Mouse (Mus musculus) adrenal gland, postnatal 4 days (tissue): ENCODE results near the gene Zfp143. TPM values are rescaled to one million over a fixed set of nuclear protein-coding genes. Genes with fewer than 3 reads are reported as not detected.
"Not testable (repeated sequence)": the region's sequence is repeated elsewhere in the genome, so short reads cannot be mapped to it uniquely, and the experiment has no call there.

ENCODE experiments used
- DNase-seq, 2 experiments: peaks; one replicate each; pipeline ENCODE4 v3.0.0; 2021 to 2022; ENCODE audit warnings: low spot score in 2 of 2, mixed read lengths in 2 of 2
- total RNA-seq, 2 experiments: library from RNA; stranded (reverse); gene quantifications; 2 replicates each; pipeline ENCODE4 v1.2.3; 2021

Gene Zfp143
- total RNA-seq, 2 experiments from 2014 or later: 17.4 to 17.8 TPM

DNA sequence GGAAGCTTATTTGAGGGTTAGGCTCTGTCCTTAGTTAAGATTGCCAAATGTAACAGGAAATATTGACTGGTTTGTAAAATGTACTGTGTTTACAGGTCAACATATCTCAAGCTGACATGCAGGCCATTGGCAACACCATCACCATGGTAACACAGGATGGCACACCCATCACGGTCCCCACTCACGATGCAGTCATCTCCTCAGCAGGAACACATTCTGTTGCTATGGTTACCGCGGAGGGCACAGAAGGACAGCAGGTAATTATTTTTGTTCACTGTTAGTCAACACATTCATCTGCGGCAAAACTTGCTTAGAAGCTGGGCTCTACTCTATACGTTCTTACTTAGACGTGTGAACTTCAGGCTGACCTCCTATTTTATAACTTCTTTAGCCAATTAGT lies 30.7 kb downstream of the Zfp143 start:
- no peak for DNase-seq

DNA sequence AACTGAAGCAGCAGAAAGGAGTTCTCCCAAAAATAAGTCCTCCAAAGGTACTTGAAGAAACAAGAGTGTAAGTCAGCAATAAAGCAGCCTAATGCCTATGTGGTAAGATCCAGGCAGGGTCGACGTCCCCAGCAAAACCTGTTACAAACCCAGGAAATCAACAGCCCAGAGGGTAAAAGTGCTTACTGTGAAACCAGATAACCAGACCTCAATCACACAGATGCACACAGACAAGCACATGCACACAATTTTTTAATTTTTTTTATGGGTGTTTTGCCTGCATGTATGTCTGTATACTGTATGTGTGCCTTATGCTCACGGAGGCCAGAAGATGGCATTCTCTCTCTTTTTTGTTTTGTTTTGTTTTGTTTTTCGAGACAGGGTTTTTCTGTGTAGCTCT lies 35.3 kb downstream of the Zfp143 start:
- no peak for DNase-seq

DNA sequence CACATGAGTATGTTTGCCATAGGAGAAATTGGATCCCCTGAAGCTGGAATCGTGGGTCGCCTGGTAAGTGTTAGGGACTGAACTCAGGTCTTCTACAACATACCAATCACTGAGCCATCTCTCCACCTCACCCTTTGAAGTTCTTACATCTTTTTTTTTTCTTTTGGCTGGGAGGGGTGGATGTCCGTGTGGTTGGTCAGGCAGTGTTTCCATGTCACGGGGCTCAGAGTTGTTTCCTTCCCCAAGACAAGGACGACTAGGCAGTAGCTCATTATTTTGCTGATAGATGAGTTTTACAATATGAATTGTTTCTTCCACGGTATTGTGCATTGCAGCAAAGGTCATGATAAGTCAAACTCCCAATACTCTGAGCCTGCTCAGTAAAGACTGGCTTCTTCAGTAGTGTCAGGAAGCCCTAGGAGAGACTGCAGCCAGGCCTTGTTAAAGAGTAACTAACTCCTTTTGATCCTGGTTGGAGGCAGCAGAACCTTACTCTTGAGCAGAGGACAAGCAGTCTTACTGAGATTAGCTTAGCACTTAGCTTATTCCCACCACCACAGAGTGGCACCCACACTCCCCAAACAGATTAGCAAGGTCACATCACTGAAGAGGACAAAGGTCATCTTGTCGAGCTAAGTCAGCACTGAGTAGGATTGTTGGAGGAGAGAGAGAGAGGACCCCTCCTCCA lies 36.2 kb downstream of the Zfp143 start:
- DNase-seq: no peak

DNA sequence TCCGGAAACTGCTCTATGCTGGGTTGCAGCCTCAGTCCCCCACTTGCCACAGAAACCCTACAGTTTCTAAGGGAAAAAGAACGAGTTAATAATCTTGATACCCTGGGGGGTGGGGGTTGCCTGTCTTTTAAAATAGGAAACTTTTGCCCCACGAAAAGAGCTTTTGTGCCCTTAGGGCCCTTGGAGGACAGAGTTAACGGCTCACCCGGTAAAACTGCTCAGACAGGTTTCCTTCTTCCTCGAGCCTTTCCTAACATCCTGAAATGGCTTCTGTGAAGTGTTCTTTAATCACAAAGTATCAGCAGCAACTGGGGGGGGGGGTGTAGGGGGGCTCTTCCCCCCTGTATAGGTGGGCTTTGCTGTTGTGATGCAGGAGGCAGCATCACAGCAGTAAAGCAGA lies 39.8 kb downstream of the Zfp143 start:
- no peak for DNase-seq

DNA sequence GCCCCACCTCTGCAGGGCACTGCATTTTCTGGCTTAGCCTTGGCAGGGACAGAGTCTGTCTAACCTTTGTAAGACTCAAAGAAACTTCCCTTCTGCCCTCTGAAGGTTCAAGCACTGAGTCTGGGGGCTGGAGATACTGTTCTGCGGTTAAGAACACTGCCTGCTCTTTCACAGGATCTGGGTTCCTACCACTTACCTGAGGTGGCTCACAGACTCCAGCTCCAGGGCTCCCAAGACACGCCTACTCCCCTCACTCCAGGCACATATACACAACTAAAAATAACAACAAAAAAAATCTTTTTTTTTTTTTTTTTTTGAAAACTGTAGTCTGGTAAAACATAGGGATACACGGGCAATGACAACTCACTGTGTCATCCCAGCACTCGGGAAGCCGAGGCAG lies 40.2 kb downstream of the Zfp143 start:
- no peak for DNase-seq

DNA sequence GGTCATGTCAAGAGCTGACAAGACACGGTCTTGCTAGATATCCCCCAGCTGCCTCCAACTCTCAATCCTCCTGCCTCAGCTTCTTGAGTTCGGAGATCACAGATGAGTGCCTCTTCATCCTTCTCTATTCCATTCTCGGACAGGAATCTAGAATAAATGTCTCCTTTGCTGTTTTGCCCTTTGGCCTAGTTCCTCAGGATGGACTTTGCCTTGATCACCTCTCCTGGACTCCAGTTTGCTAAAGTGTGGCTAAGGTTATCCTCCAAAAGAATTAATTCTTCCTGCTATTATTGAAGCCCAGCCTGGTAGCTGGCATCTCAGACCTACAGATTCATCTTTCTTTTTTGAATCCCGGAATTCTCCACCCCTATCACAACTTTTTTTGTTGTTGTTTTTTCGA lies 44.0 kb downstream of the Zfp143 start:
- no peak for DNase-seq

DNA sequence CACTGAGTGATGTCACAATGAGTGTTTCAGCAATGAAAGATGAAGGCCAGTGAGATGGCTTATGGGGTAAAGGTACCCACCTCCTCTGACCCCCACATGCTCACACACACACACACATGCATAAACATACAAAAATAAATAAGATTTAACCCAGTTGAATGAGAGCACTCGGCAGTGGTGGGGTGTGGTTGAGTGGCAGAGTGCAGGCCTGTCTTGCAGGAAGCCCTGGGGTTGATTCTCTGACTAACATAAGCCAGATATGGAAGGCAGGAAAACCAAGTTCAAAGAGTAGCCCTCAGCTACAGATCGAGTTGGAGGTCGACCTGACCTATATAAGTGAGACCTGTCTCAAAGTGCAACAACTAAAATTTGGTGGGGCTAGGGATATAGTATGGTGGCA lies 45.6 kb downstream of the Zfp143 start:
- no peak for DNase-seq

DNA sequence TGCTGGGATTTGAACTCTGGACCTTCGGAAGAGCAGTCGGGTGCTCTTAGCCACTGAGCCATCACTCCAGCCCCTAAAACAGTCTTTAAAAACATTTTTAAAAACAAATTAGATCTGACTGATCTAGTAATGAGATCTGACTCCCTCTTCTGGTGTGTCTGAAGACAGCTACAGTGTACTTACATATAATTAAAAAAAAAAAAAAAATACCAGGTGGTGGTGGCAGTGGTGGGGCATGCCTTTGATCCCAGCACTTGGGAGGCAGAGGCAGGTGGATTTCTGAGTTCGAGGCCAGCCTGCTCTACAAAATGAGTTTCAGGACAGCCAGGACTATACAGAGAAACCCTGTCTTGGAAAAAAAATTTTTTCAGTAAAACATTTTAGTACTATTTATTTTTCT lies 47.5 kb downstream of the Zfp143 start:
- DNase-seq: not testable (repeated sequence)

DNA sequence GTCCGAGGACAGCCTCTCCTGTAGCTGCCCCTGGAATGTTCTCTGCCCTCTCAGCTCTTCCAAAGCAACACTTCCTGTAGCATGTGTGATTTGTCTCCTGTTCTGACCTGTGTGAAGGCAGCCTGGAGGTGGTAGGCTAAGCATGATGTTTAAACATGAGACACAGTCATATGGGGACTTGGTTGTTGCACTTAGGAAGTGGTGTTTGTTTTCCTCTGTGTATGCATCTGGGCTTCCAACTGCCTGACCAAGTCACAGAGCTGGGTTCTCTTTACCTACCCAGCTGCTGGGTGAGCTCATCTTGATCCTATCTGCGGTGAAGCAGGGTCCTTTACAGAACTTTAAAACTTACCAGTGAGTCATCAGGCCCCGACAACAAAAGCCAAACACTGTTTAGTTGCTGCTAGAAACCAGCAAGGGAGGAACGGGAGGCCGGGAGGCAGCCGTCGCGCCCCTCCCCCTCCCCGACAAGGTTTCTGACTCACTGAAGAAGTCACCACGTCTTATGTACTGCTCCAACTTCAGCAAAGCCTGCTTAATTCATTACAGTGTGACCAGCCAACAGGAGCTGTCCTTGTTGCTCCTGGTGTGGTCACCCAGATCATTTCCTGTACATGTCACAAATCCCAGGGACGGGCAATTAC lies 48.1 kb downstream of the Zfp143 start:
- peak; percentile 42 to 68 for DNase-seq

DNA sequence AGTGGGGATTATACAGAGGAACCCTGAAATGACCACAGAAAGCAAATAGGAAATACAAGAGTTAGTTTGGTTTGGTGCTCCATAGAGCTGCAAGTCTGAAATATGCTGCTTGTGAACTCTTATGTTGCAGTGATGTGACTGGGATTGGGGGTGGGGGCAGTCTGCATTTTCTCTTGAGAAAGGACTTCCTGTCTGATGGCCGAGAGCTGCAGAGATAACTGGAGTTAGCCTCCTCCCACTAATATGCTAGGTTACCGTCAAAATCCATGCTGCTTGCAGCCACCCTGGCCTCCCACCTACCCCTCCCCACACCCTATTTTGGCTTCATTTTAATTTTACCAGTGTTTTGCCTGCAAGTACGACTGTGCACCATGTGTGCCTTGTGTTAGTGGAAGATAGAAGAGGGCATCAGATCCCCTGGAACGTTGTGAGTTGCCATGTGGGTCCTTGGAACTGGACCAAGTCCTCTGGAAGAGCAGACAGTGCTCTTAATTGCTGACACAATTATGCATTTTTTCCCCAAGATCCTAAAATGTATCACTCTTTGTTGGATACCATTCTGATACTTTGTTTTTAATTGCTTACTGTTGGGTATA lies 49.1 kb downstream of the Zfp143 start:
- DNase-seq: no peak

DNA sequence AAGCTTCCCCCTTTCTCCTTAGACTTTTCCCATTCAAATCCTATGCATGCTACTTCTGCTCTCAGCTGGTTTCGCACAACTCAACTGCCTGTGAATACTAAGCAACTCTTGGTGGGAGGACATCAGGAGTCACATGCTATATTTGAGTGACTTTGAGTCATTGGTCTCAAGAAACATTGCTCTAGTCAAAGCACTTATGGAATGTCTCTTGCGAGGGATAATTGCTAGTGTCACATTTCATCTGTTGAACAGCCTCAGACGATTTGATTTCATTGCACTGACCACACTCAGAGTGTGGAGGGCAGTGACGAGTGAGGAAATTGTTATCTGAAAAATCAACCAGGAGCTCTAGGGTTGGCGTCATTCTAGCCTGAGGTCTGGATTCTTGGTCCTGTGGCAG lies 53.7 kb downstream of the Zfp143 start:
- no peak for DNase-seq

DNA sequence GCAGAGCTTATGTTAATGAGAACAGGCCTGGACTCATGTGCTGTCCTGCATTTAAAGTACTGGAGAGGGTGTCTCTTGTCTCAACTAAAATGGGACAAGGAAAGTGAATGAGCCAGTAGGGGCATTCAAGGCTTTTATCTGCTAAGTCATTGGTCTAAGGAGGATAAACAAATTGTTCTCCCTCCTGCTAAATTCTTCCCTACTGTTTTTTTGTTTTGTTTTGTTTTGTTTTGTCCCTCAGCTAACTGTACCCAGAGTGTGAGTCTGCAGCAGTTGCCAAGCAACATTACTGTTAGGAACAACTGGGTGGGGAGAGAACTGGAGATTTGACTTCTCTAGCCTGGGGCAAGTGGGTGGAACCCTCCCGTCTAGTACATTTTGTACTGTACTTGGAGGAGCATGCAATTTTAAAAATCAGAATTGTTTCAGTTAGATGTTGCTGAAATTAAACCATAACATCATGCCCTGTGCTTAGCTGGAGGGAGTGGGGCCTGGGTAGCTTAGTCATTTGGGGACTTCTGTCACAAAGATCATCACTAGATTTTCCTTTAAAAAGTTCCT lies 55.8 kb downstream of the Zfp143 start:
- DNase-seq: no peak

DNA sequence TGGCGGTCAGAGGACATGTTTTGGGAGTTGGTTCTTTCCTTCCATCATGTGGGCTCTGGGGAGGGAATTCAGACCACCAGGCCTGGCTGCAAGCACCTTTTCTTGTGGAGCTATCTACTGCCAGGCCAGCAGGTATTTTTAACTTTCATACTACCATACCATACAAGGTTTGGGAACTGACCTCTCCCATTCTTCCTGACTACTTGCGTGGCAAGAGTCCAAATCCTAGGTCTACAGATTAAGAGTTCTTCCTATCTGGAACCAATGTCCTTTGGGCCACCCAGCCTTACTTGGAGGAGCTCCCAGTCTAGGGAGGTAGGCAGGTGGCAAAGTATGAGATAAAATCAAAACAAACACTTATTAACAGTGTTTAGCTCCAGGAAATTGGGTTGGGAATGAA lies 57.4 kb downstream of the Zfp143 start:
- no peak for DNase-seq

DNA sequence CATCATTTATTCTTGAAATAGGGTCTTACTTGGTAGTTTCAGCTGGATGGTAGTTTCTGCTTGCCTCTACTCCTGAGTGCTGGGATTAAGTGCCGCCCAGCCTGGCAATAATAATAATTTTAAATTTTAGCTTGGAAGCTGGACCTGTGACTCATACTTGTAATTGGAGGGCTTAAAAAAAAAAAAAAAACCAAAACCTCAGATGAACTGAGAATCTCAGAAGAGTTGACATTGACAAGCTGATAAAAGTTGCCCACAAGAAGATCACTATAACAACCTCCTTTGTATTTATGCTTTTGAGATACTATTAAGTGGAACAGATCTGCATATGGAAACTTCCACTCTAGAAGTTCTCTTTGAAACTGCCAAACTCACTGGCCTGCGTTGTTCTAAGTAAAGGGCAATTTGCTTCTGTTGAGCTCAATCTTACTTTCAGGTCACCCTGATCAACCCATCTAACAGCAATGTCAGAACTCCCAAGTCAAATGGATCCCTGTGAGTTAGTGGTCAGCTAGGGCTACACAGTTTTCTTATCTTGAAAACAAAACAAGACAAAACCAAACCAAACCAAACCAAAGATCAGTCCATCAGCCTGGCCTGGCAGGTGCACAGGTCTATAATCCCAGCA lies 59.3 kb downstream of the Zfp143 start:
- DNase-seq: no peak

DNA sequence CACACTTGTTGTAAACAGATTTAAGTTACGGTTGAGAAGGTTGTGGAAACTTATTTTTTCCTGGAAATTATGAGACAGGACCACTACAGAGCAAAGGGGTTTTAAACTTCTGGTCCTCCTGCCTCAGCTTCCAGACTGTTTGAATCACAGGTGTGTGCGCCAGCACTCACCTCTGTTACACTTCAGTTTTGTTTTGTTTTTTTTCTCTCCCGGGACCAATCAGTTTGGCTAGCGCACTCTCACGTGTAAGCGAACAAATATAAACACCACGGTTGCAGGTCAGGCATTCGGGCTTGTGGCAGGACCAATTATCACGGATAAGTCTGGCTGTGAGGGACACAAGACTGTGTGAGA lies 60.1 kb downstream of the Zfp143 start:
- no peak for DNase-seq

DNA sequence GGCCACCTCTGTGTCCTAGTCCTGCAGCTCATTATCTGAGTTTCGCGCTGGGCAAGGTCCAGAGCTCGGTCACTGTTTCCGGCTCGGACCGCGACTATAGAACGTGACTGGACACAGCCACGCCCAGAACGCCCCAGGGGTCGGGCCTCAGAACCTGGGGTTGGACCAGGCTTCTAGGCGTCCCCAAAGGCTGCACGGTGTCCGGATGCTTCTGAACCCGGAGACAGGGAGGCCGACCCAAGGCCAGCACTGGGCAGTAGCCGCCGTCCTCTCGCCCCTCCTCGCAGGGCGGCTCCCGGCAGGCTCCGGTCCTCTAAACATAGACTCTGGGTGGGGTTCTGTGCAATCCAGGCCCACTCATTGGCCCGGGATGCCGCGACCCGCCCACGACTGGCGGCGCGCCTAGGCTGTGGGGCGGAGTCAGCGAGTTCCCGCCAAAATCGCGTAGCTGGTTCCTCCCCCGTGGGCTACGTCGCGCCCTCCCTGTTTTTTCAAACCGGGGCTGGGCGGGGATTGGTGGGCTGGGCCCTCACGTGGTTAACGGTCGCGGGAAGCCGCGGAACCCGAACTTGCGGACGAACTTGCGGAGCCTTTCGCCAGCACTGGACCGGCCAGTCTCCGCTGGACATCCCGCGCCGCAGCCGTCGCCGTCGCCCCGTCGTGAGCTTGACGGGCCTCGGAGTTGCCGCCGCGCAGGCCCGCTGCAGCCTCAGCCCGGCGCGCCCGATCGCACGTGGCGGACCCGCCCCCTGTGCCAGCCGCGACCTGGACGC lies 60.7 kb downstream of the Zfp143 start, which contains the start of gene Wee1:
Wee1 (plus strand) TSS at position 531 of the 773 bp plus-strand sequence.
- DNase-seq: peak; percentile 98 to 99

DNA sequence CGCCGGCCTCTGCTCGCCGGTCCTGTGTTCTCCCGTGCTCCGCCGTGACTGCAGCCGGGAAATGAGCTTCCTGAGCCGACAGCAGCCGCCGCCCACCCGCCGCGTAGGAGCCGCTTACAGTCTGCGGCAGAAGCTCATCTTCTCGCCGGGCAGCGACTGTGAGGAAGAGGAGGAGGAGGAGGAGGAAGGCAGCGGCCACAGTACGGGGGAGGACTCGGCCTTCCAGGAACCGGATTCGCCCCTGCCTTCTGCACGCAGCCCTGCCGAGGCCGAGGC lies 61.2 kb downstream of the Zfp143 start:
- DNase-seq: no peak

DNA sequence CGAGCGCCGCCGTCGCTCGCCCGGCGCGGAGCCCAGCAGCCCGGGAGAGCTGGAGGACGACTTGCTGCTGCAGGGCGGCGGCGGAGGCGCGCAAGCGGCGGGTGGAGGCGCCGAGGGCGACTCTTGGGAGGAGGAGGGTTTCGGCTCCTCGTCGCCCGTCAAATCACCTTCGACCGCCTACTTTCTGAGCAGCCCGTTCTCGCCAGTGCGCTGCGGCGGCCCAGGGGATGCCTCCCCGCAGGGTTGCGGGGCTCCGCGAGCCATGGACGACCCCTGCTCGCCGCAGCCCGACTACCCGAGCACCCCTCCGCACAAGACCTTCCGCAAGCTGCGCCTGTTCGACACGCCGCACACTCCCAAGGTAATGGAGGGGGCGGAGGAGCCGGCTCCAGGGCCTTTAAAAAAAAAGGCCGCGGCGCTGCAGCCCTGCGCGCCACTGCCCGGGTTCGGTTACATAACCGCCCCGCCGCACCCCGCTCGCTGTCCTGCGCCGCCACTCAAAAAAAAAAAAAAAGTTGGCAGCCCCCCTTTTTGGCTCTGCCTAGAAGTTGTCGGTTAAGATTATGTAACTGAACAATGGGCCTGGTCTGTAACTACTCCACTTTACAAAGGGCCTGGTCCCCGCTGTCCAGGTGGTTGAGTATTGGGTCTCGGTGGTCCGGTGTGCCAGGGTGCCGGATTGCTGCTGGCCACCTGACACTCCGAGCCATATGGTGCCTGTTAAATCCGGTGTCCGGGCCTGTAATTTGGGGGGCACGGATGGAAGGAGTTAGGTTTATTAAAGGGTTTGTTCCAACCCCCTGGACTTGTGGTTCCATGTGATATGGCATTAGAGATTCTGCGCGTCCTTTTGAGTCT lies 61.8 kb downstream of the Zfp143 start:
- peak; percentile 34 to 36 for DNase-seq

DNA sequence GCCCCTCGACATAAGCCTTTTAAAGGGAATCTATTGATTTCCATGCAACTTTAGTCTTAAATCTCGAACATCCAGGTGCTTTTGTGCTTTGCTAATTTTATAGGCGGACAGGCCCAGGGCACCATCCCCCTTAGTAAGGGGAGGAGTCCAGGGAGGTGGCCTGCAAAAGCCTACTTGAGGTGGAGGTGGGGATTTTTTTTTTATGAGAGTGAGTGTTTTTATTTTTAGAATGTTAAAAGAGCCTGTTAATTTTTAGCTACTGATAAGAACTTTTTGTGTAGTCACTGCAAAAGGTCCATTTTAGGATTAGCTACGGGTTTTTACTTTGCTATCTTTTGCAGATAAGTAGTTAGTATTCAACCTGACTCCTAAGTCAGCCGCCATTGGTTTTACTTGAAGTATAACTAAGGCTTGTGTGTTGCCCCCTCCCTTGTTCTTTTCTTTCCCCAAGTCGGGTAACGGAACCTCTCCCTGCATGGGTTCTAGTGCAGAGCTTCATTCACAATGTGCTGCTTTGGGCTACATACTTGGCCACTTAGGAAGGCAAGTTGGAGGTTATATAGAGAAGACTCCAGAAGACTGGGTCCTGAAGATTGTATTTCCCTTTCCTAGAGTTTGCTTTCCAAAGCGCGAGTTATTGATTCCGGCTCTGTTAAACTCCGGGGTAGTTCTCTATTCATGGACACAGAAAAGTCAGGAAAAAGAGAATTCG lies 63.0 kb downstream of the Zfp143 start:
- no peak for DNase-seq

DNA sequence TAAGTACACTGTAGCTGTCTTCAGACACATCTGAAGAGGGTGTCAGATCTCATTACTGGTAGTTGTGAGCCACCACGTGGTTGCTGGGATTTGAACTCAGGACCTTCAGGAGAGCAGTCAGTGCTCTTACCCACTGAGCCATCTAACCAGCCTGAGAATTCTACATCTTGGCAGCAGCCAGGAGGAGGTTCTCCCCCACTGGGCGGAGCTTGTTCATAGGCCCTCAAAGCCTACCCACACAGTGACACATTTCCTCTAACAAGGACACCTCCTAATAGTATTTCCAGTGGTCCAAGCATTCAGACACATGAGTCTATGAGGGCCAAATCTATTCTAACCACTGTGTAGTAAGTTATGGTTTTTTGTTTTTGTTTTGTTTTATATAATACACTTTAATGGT lies 67.5 kb downstream of the Zfp143 start:
- no peak for DNase-seq
